13 mouse cellular contexts compared by ENCODE assay signal in genomic region chr15:62533233-62533632, GRCm38 (mm10).
DNase-seq lines count a peak whose midpoint lies in the region; ATAC-seq lines count a peak whose summit lies in the region.
"Had no signal": no experiment of that assay in that cellular context is flagged by ENCODE, and none has a peak within 500 bp of the region (broad histone marks: within the 10 kb centered on the region; RNA-seq: fewer than 3 reads in every experiment).

No protein-coding gene starts in this region.

- WGBS in liver, embryonic 11.5 days, result 81% methylated on average over 2 of the region's 2 CpGs
- WGBS in liver, embryonic 15.5 days (ENCODE audit: insufficient replicate concordance), result 43% methylated on average over 2 of the region's 2 CpGs

- H3K9me3 ChIP-seq in liver, embryonic 11.5 days (ENCODE audit: control insufficient read depth, low read length), result no peaks in the 10 kb centered on the region
- H3K9me3 ChIP-seq in liver, embryonic 15.5 days (replicated peaks), result no peaks in the 10 kb centered on the region
- H3K9me3 ChIP-seq: forebrain, embryonic 15.5 days; megakaryocyte, embryonic 14.5 days; neural tube, embryonic 13.5 days had no signal

- H3K27ac ChIP-seq in liver, embryonic 11.5 days (ENCODE audit: low read depth, low read length), result no peak overlapping the region
- H3K27ac ChIP-seq in liver, embryonic 15.5 days (replicated peaks), result no peak overlapping the region
- H3K27ac ChIP-seq: forebrain, embryonic 15.5 days; neural tube, embryonic 13.5 days had no signal

- peak; percentile 3 for DNase-seq in liver
- DNase-seq in liver, embryonic 11.5 days (ENCODE audit: low spot score), result no peak
- DNase-seq in adrenal gland, postnatal 10 days, result peak; percentile 72
- DNase-seq in gastrocnemius, postnatal 25 days, result peak; percentile 7
- DNase-seq in layer of hippocampus, postnatal 36 days, result no peak
- DNase-seq in left cerebral cortex, adult 11 months (ENCODE audit: low spot score), result no peak
- DNase-seq: cerebellum, adult 11-12 months had no signal

- H3K4me1 ChIP-seq in liver, embryonic 11.5 days (replicated peaks; ENCODE audit: control insufficient read depth, insufficient read depth, low read length), result no peaks in the 10 kb centered on the region
- H3K4me1 ChIP-seq in liver, embryonic 15.5 days (replicated peaks), result no peaks in the 10 kb centered on the region
- H3K4me1 ChIP-seq: forebrain, embryonic 15.5 days; megakaryocyte, embryonic 14.5 days; neural tube, embryonic 13.5 days had no signal

- H3K4me3 ChIP-seq in liver, embryonic 11.5 days (ENCODE audit: low read depth, low read length), result no peak overlapping the region
- H3K4me3 ChIP-seq in liver, embryonic 15.5 days (replicated peaks), result no peak overlapping the region
- H3K4me3 ChIP-seq: forebrain, embryonic 15.5 days; megakaryocyte, embryonic 14.5 days; neural tube, embryonic 13.5 days had no signal

- no peaks in the 10 kb centered on the region for H3K36me3 ChIP-seq in liver, embryonic 11.5 days (ENCODE audit: control insufficient read depth, insufficient read depth, low read length)
- no peaks in the 10 kb centered on the region for H3K36me3 ChIP-seq in liver, embryonic 15.5 days (replicated peaks)
- H3K36me3 ChIP-seq: forebrain, embryonic 15.5 days; neural tube, embryonic 13.5 days had no signal

- H3K9ac ChIP-seq in liver, embryonic 11.5 days (ENCODE audit: low read depth, low read length), result no peak overlapping the region
- no peak overlapping the region for H3K9ac ChIP-seq in liver, embryonic 15.5 days
- H3K9ac ChIP-seq: forebrain, embryonic 15.5 days; neural tube, embryonic 13.5 days had no signal

- no peaks in the 10 kb centered on the region for H3K27me3 ChIP-seq in liver, embryonic 11.5 days (replicated peaks; ENCODE audit: control insufficient read depth, insufficient read depth, low read length)
- H3K27me3 ChIP-seq in liver, embryonic 15.5 days, result no peaks in the 10 kb centered on the region
- H3K27me3 ChIP-seq: forebrain, embryonic 15.5 days; megakaryocyte, embryonic 14.5 days; neural tube, embryonic 13.5 days had no signal

- H3K4me2 ChIP-seq in liver, embryonic 11.5 days, result no peak overlapping the region
- H3K4me2 ChIP-seq in liver, embryonic 15.5 days, result no peak overlapping the region
- H3K4me2 ChIP-seq: forebrain, embryonic 15.5 days; neural tube, embryonic 13.5 days had no signal

- ATAC-seq in liver, embryonic 11.5 days (replicated peaks; ENCODE audit: low FRiP score), result no peak
- peak; percentile 44; the same call in 1 of the 2 replicates for ATAC-seq in liver, embryonic 15.5 days (ENCODE audit: insufficient read depth)
- ATAC-seq: activated CD4-positive, CD25-positive, alpha-beta regulatory T cell, adult 4 months; forebrain, embryonic 15.5 days; intestine, embryonic 16.5 days had no signal

Comparison
In these comparisons a context has a peak if more than half of its experiments do, and no peak if none do; other contexts are left out.
1. DNase-seq: peak in liver (single experiment), adrenal gland, postnatal 10 days (single experiment) and gastrocnemius, postnatal 25 days (single experiment); none in liver, embryonic 11.5 days (single experiment), layer of hippocampus, postnatal 36 days (0 of 2) and left cerebral cortex, adult 11 months (single experiment).